Mouse (Mus musculus): ENCODE data around the gene Podxl.

Gene Podxl

GRCm38 (mm10) chr6:31563235-31564181, at the start of gene Podxl:
TSS of gene Podxl (minus strand) at chr6:31563981.
- peak; percentile 86 to 89 for DNase-seq

DNA sequence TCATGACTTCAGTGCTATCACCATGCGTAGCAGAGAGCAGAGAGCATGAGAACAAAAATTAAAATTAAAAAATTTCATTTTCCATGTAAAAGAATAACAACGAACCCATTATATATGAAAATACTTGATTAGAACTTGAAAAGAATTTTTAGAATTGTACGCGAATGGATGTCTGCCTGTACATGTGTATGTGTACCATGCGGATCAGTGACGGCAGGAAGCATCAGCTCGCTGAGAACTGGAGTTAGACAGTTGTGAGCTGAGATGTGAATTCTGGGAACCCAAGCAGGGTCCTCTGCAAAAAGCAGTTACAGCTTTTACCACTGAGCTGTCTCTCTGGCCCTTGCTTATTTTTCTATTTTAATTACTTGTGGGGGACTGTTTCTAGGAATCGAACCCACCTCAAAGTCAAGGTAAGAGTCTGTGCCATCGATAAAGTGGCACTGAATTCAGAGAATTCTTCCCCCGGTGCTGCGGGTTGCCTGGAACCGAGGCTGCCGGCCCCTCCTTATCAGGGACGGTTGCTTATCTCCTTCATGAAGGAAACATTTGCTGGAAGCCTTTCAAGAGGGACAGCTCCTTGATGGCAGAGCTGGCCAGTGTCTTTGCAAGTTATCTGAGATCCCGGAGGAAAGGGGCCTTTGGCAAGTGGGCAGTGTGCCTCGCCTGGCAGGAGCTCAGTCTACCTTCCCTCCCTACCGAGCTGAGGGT, 48.9 kb upstream of the Podxl start:
- peak in 1 of 2 experiments; percentile 30 for DNase-seq

GRCm38 (mm10) chr6:31606429-31606828, 42.6 kb upstream of the Podxl start:
- DNase-seq: no peak

GRCm38 (mm10) chr6:31604629-31605265, 41.0 kb upstream of the Podxl start:
- DNase-seq: no peak

- no peak for DNase-seq
Measured at GRCm38 (mm10) chr6:31602489-31602888, 38.7 kb upstream of the Podxl start.

GRCm38 (mm10) chr6:31601131-31601530, 37.4 kb upstream of the Podxl start:
- DNase-seq: no peak

GRCm38 (mm10) chr6:31599863-31600262, 36.1 kb upstream of the Podxl start:
- DNase-seq: peak in 1 of 2 experiments; percentile 27

- DNase-seq: no peak
Measured at GRCm38 (mm10) chr6:31598349-31598911, 34.6 kb upstream of the Podxl start.

DNA sequence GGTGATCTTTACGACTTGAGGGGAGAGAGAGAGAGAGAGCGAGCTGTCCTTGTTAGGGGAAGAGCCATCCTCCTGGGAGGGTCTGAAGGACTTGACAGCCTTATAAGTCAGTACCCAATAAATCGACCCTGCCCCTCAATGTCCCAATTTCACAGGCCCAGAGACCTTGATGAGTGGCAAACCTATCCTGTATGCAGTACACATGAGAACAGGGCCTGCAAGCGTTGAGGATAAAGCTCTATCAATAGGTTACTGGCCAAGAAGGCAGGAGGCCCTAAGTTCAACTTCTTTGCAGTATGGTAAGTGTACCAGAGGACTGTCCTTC, 33.3 kb upstream of the Podxl start:
- no peak for DNase-seq

DNA sequence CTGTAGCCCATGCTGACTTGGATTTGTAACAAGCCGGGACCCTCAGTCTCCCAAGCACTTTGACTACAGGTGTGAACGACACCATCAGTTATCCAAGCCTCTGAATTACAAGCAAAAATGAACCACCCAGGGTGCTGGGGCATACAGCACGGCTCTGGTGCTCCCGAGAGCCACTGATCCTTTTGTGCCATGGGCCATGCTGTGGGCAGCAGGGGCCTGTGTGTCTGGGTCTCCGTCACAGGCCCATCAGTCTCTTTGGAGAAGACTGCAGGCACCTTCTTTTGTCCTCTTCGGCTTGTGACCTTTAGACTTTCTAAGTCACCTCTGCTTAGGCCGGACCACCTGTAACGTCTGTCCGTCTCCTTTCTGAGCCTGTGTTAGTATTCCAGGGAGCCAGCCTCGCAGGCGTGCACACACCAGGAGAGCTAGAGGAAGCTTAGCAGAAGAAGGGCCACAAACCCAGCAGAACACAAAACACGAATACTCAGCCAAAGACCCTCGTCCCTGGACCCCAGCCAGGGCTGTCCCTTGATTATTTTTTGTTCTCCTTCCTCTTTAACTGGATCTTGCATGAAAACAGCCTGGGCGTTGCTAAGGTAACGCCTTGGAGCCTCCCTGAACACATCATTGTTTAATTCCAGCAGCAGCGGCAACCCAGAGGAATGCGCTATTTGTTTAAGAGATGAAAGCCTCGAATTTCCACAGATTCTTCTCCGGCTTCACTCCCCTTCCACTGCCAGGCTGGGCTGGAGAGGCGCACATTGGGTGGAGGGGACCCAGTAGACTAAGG, 32.8 kb upstream of the Podxl start:
- DNase-seq: peak; percentile 35 to 53

DNA sequence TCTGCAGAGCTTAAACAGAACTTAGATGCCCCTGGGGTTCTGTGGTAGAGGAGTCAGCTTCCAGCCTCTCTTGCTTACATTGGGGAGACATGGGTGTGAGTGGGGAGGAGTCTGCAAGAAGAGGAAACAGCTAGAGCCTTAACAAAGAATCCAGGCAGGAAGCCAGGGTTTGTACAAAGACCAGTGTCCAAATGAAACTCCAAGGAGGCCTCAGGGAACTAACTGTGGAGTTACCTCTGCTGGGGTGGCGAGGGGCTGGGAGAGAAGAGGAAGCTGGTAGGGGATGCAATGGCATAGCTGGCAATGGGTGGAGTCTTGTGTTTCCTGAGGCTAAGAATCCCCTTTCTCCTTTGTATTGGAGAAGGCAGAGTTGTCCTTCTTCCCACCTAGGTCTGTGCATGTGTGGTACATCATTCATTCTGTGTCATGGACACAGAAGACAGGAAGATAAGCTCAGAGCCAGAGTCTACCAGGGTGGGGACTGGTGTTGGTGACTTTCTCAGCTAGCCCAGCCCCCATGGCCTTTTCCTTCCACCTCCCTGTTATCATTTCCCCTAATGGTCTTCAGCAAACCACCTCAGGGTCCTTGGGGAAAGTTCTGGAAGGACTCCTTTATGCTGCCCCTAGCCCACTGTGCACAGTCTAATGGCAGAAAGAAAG, 28.9 kb upstream of the Podxl start:
- DNase-seq: peak; percentile 50 to 79

- no peak for DNase-seq
Measured at GRCm38 (mm10) chr6:31592128-31592527, 28.3 kb upstream of the Podxl start.

DNA sequence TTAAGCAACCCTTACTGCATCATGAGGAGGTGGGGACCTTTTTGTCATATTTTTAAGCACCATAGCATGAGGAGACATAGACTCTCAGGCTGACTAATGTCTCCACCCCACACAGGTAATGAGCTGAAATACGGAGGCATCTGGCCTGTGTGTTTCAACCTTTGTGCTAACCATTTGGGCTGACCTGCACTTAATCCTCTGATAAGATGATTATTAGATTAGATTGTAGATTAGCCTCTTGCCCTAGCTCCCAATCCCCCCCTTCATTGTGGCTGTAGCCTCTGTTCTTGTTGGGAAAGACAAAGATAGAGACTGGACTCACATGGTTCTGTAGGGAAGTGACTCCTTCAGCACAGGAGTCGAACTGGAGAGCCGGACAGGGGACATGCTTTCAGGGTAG, 27.9 kb upstream of the Podxl start:
- DNase-seq: no peak

GRCm38 (mm10) chr6:31590754-31591153, 27.0 kb upstream of the Podxl start:
- DNase-seq: no peak

DNA sequence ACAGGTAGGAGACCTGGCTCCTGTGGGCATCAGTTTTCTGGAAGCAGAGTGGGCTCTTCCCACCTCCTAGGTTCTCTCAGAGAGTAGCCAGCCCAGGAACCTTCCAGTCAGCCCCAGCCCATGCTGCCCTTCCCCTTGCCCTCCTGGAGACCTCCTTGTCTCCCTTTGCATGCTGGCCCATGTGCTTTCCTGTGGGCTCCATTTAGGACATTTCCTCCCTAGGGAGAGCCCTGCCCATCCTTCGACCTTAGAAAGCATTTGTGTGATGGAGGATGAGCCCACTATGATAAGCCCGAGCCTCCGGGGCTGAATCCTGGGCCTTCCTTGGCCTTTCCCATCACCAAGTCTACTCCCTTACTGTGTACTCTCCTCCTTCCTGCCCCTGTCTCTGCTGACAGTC, 25.5 kb upstream of the Podxl start:
- peak in 1 of 2 experiments; percentile 22 for DNase-seq

GRCm38 (mm10) chr6:31587655-31588054, 23.9 kb upstream of the Podxl start:
- DNase-seq: peak; percentile 54 to 78

- DNase-seq: no peak
Measured at GRCm38 (mm10) chr6:31586127-31586526, 22.3 kb upstream of the Podxl start.

DNA sequence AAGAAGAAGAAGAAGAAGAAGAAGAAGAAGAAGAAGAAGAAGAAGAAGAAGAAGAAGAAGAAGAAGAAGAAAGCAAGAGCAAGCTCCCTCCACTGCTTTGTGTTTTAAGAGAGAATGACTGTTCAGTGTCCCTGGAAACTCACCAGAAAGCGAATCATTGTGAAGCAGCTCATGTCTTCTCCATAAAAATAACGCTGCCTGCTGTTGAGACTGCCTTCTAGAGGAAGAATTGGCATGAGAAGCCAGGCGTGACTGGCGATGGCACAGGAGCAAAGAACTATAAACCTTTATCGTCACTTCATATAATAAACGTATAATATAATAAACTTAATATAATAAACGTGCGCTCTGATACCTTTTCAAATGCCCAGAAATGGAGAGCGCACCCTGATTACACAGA, 12.4 kb upstream of the Podxl start:
- DNase-seq: no peak

DNA sequence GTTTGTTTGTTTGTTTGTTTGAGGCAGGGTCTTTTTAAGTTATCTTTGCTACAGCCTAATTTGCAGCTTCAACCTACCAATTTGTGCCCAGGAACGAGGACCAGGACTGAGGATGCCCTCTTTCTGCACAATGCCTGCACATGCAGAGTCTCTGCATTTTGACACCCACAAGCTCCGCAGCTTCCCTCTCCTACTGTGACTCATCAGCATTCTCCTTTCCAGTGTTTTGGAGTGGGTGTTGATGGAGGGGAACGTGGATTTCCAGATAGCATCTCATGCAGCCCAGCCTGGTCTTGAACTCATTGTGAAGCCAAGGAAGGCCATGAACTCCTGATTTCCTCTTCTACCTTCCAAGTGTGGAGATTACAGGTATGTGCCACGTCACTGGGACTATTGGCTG, 11.3 kb upstream of the Podxl start:
- no peak for DNase-seq

GRCm38 (mm10) chr6:31571459-31571858, 7.7 kb upstream of the Podxl start:
- DNase-seq: no peak

DNA sequence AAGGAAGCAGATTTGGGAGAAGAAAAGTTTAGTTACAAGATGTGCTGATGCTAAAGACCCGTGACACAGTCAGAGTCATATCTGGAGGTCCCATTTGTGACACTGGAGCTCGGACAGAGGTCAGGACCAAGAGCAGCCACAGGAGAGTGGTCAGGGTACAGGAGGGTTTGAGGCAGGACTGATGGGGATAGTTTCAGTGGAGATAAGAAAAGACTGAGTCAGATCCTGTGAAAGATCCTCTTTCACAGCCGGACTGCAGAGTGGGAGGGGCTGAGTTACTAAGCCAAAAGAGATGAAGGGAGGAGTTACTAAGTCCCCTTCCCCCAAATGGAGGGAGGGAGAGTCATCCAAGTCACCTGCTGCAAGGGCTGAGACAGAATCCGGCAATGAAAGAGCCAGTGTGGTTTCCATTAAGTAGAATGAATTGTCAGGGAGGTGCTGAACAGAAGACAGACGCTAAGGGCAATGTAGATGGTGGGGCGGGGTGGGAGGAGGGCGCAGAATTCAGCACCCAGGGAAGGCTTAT, 4.4 kb upstream of the Podxl start:
- DNase-seq: no peak

DNA sequence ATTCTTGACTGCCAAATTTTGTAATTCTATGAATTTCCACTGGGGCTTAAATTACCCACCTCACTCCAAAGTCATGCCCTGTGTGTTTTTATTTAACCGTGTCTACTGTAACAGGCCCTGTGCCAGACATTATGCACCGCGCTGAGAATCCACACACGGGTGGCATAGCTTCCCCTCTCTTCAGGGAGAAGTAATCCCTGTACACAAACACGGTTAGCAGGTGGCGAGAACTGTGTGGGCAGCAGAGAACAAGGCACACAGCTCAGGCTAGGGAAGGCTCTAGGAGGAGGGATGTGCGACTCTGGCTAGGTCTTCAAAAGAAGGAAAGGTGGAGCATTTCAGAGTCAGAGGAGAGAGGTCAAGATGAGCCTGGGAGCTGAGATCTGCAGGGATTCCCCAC, 3.4 kb upstream of the Podxl start:
- no peak for DNase-seq

All from lung, adult 18-20 months (tissue).